Mouse (Mus musculus) embryonic facial prominence, embryonic 12.5 days (tissue): ENCODE results near the gene Dock9. TPM values are rescaled to one million over a fixed set of nuclear protein-coding genes. Genes with fewer than 3 reads are reported as not detected.
A peak's percentile ranks its signal among the peaks of the same experiment; 100 is the strongest.

ENCODE experiments used
- ATAC-seq: fragments of 200-750 bp; cut with Nextera tagmentation; 2 replicates; pipeline ENCODE4 v1.8.0; 2017; ENCODE audit not compliant: insufficient number of reproducible peaks, insufficient read depth, low FRiP score, low TSS enrichment
- H3K27ac ChIP-seq: fragments of 300-500 bp; sonication (generic); 2 replicates; pipeline ENCODE4 v1.5.1; 2016; ENCODE audit warnings: mild to moderate bottlenecking
- H3K27me3 ChIP-seq: fragments of 300-500 bp; sonication (generic); 2 replicates; pipeline ENCODE4 v1.6.1; 2016; ENCODE audit warnings: mild to moderate bottlenecking, moderate library complexity
- H3K36me3 ChIP-seq: fragments of 300-500 bp; sonication (generic); 2 replicates; pipeline ENCODE4 v1.6.1; 2016; ENCODE audit warnings: mild to moderate bottlenecking
- H3K4me1 ChIP-seq: fragments of 300-500 bp; sonication (generic); 2 replicates; pipeline ENCODE4 v1.6.1; 2016
- H3K4me2 ChIP-seq: fragments of 300-500 bp; sonication (generic); replicated peaks from 2 replicates; pipeline ENCODE4 v1.6.1; 2016; ENCODE audit warnings: mild to moderate bottlenecking, moderate library complexity
- H3K4me3 ChIP-seq: fragments of 300-500 bp; sonication (generic); 2 replicates; pipeline ENCODE4 v1.5.1; 2016; ENCODE audit warnings: mild to moderate bottlenecking
- H3K9ac ChIP-seq: fragments of 300-500 bp; sonication (generic); 2 replicates; pipeline ENCODE4 v1.6.1; 2016; ENCODE audit warnings: mild to moderate bottlenecking, moderate library complexity
- H3K9me3 ChIP-seq: fragments of 300-500 bp; sonication (generic); 2 replicates; pipeline ENCODE4 v1.6.1; 2016; ENCODE audit warnings: mild to moderate bottlenecking, moderate library complexity
- WGBS: fragments of 180-500 bp; shearing (Covaris S2); methylation state at CpG from one replicate; pipeline ENCODE4 v1.1.7; 2016; 5-methylcytosine and 5-hydroxymethylcytosine counted together
- polyA plus RNA-seq: library from polyadenylated mRNA; unstranded; fragments of >200 nt; fragmentation: Nextera tagmentation; extraction: Ambion mirVana; gene quantifications from 2 replicates; pipeline ENCODE4 v1.2.1, GENCODE M21; 2016

Dock9 gene
- polyA plus RNA-seq, 1 experiment from 2014 or later, result 5.8 TPM

- ATAC-seq, result no peak
These were observed 127.6 kb downstream of the Dock9 start for GRCm38 (mm10) chr14:121670016-121670415.

GRCm38 (mm10) chr14:121666641-121667274 is 130.9 kb downstream of the Dock9 start:
- H3K4me2 ChIP-seq, result no peak overlapping the region
- H3K27ac ChIP-seq, result no peak overlapping the region
- WGBS, result 75% methylated on average over 3 of the region's 3 CpGs
- no peak overlapping the region for H3K9ac ChIP-seq
- no peaks in the 10 kb centered on the region for H3K4me1 ChIP-seq
- no peaks in the 10 kb centered on the region for H3K36me3 ChIP-seq
- no peaks in the 10 kb centered on the region for H3K9me3 ChIP-seq
- H3K27me3 ChIP-seq, result no peaks in the 10 kb centered on the region
- peak; percentile 66; the same call in 1 of the 2 replicates for ATAC-seq
- H3K4me3 ChIP-seq, result no peak overlapping the region

More at GRCm38 (mm10) chr14:121670016-121670415, 127.6 kb downstream of the Dock9 start:
- Histone ChIP-seq H3K9ac (no peak overlapping the region), H3K36me3 (no peaks in the 10 kb centered on the region), H3K9me3 (0 out of 2 replicates have a peak, but pooled peaks cover 5% of the 10 kb centered on the region), H3K4me3 (no peak overlapping the region), H3K4me2 (no peak overlapping the region), H3K27me3 (no peaks in the 10 kb centered on the region), H3K27ac (no peak overlapping the region), H3K4me1 (peaks cover 4% of the 10 kb centered on the region)
- WGBS, result 90% methylated on average over 5 of the region's 5 CpGs

- H3K4me1 ChIP-seq, result no peaks in the 10 kb centered on the region
- H3K27ac ChIP-seq, result no peak overlapping the region
- 95% methylated on average over 9 of the region's 9 CpGs for WGBS
- no peaks in the 10 kb centered on the region for H3K27me3 ChIP-seq
- ATAC-seq, result no peak
- H3K9me3 ChIP-seq, result no peaks in the 10 kb centered on the region
- H3K4me3 ChIP-seq, result no peak overlapping the region
- H3K4me2 ChIP-seq, result no peak overlapping the region
- no peak overlapping the region for H3K9ac ChIP-seq
- H3K36me3 ChIP-seq, result no peaks in the 10 kb centered on the region
These were observed 131.9 kb downstream of the Dock9 start for GRCm38 (mm10) chr14:121665693-121666273.

- H3K9ac ChIP-seq, result no peak overlapping the region
- H3K4me2 ChIP-seq, result no peak overlapping the region
- no peaks in the 10 kb centered on the region for H3K4me1 ChIP-seq
- no peak overlapping the region for H3K27ac ChIP-seq
- H3K4me3 ChIP-seq, result no peak overlapping the region
- no peaks in the 10 kb centered on the region for H3K36me3 ChIP-seq
- no peaks in the 10 kb centered on the region for H3K27me3 ChIP-seq
- H3K9me3 ChIP-seq, result no peaks in the 10 kb centered on the region
- ATAC-seq, result no peak
- WGBS, result 93% methylated on average over 1 of the region's 1 CpGs
These were observed 133.7 kb downstream of the Dock9 start for GRCm38 (mm10) chr14:121663913-121664312.

- 52% methylated on average over 8 of the region's 8 CpGs for WGBS
- Histone ChIP-seq H3K4me3 (no peak overlapping the region), H3K9me3 (no peaks in the 10 kb centered on the region), H3K4me1 (no peaks in the 10 kb centered on the region), H3K9ac (no peak overlapping the region), H3K27ac (no peak overlapping the region), H3K4me2 (no peak overlapping the region), H3K36me3 (no peaks in the 10 kb centered on the region), H3K27me3 (no peaks in the 10 kb centered on the region)
- ATAC-seq, result no peak
These were observed 136.7 kb downstream of the Dock9 start for GRCm38 (mm10) chr14:121660918-121661317.

- Histone ChIP-seq H3K27ac (no peak overlapping the region), H3K4me2 (no peak overlapping the region), H3K27me3 (no peaks in the 10 kb centered on the region), H3K4me1 (no peaks in the 10 kb centered on the region), H3K4me3 (no peak overlapping the region), H3K9me3 (no peaks in the 10 kb centered on the region), H3K9ac (no peak overlapping the region), H3K36me3 (no peaks in the 10 kb centered on the region)
- 85% methylated on average over 15 of the region's 15 CpGs for WGBS
- no peak for ATAC-seq
These were observed 137.3 kb downstream of the Dock9 start for GRCm38 (mm10) chr14:121660167-121660894.

- Histone ChIP-seq H3K27ac (no peak overlapping the region), H3K9me3 (no peaks in the 10 kb centered on the region), H3K4me1 (no peaks in the 10 kb centered on the region), H3K4me2 (no peak overlapping the region), H3K27me3 (no peaks in the 10 kb centered on the region), H3K4me3 (no peak overlapping the region), H3K36me3 (no peaks in the 10 kb centered on the region), H3K9ac (no peak overlapping the region)
- ATAC-seq, result no peak
- 78% methylated on average over 12 of the region's 12 CpGs for WGBS
These were observed 138.4 kb downstream of the Dock9 start for GRCm38 (mm10) chr14:121659061-121659824.

GRCm38 (mm10) chr14:121658537-121658936 is 139.1 kb downstream of the Dock9 start:
- H3K36me3 ChIP-seq, result no peaks in the 10 kb centered on the region
- no peak overlapping the region for H3K4me3 ChIP-seq
- no peak overlapping the region for H3K27ac ChIP-seq
- H3K9ac ChIP-seq, result no peak overlapping the region
- no peak overlapping the region for H3K4me2 ChIP-seq
- H3K27me3 ChIP-seq, result no peaks in the 10 kb centered on the region
- WGBS, result 85% methylated on average over 9 of the region's 9 CpGs
- no peaks in the 10 kb centered on the region for H3K9me3 ChIP-seq
- H3K4me1 ChIP-seq, result no peaks in the 10 kb centered on the region
- ATAC-seq, result no peak

- no peaks in the 10 kb centered on the region for H3K27me3 ChIP-seq
- no peak overlapping the region for H3K4me2 ChIP-seq
- WGBS, result 74% methylated on average over 7 of the region's 7 CpGs
- no peak overlapping the region for H3K4me3 ChIP-seq
- H3K27ac ChIP-seq, result no peak overlapping the region
- H3K4me1 ChIP-seq, result no peaks in the 10 kb centered on the region
- no peak overlapping the region for H3K9ac ChIP-seq
- H3K36me3 ChIP-seq, result no peaks in the 10 kb centered on the region
- no peaks in the 10 kb centered on the region for H3K9me3 ChIP-seq
- ATAC-seq, result no peak
These were observed 140.0 kb downstream of the Dock9 start for GRCm38 (mm10) chr14:121657633-121658032.

- no peak overlapping the region for H3K4me3 ChIP-seq
- no peak overlapping the region for H3K4me2 ChIP-seq
- no peak overlapping the region for H3K27ac ChIP-seq
- H3K4me1 ChIP-seq, result no peaks in the 10 kb centered on the region
- no peak for ATAC-seq
- H3K27me3 ChIP-seq, result no peaks in the 10 kb centered on the region
- H3K9ac ChIP-seq, result no peak overlapping the region
- H3K9me3 ChIP-seq, result no peaks in the 10 kb centered on the region
- no peaks in the 10 kb centered on the region for H3K36me3 ChIP-seq
- WGBS, result 91% methylated on average over 10 of the region's 10 CpGs
These were observed 140.7 kb downstream of the Dock9 start for GRCm38 (mm10) chr14:121656912-121657311.

- H3K4me2 ChIP-seq, result no peak overlapping the region
- no peak for ATAC-seq
- 64% methylated on average over 2 of the region's 2 CpGs for WGBS
These were observed 142.7 kb downstream of the Dock9 start for GRCm38 (mm10) chr14:121654977-121655376.

More at GRCm38 (mm10) chr14:121654977-121655376, 142.7 kb downstream of the Dock9 start:
- no peak overlapping the region for H3K4me3 ChIP-seq
- no peaks in the 10 kb centered on the region for H3K9me3 ChIP-seq
- no peaks in the 10 kb centered on the region for H3K4me1 ChIP-seq
- H3K9ac ChIP-seq, result no peak overlapping the region
- no peak overlapping the region for H3K27ac ChIP-seq
- H3K36me3 ChIP-seq, result no peaks in the 10 kb centered on the region
- no peaks in the 10 kb centered on the region for H3K27me3 ChIP-seq
